Mouse (Mus musculus): Measurements from ENCODE around the gene Rcbtb2. TPM values are rescaled to one million over a fixed set of nuclear protein-coding genes. Genes with fewer than 3 reads are reported as not detected.

The Rcbtb2 gene
- polyA plus RNA-seq, 1 experiment from 2014 or later, result 110 TPM

DNA sequence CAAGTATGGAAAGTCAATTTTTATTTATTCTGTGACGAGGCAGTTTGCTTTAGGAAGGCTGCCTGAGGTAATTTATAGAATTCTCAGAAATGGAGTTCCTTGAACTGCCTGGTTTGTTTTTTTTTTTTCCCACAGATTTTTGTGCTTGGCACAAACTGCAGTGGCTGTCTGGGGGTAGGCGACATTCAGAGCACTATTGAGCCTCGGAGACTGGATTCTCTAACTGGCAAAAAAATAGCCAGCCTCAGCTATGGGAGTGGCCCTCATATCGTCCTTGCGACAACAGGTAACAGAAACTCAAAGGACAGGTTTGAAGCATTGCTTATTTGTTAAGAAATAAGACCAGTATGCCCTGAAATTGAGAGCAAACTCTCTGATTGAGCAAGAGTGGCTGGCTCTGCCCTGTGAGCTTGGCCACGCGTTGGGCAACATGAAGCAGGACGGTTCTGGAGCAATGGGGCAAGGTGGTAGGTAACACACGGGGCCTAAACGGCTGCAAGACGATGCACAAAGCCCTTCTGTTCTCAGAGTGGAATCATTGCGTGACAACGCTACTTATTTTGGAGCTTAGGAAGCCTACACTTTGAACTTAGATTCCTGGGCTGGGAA lies 39.5 kb downstream of the Rcbtb2 start:
- no peak for ATAC-seq (ENCODE audit: borderline replicate concordance, extremely low read depth, low FRiP score, low TSS enrichment)
- H3K4me2 ChIP-seq, result no peak overlapping the region
- H3K9ac ChIP-seq, result no peak overlapping the region
- 90% methylated on average over 13 of the region's 13 CpGs for whole genome bisulfite sequencing
- H3K4me3 ChIP-seq, result no peak overlapping the region
- peaks cover 67% of the 10 kb centered on the region for H3K36me3 ChIP-seq
- H3K27me3 ChIP-seq, result no peaks in the 10 kb centered on the region
- no peaks in the 10 kb centered on the region for H3K9me3 ChIP-seq
- H3K27ac ChIP-seq, result no peak overlapping the region
- H3K4me1 ChIP-seq, result no peaks in the 10 kb centered on the region

- ATAC-seq (ENCODE audit: borderline replicate concordance, extremely low read depth, low FRiP score, low TSS enrichment), result no peak
- no peaks in the 10 kb centered on the region for H3K9me3 ChIP-seq
- WGBS, result 90% methylated on average over 10 of the region's 10 CpGs
- H3K9ac ChIP-seq, result no peak overlapping the region
- H3K4me3 ChIP-seq, result no peak overlapping the region
- no peaks in the 10 kb centered on the region for H3K4me1 ChIP-seq
- no peak overlapping the region for H3K4me2 ChIP-seq
- no peaks in the 10 kb centered on the region for H3K27me3 ChIP-seq
- H3K27ac ChIP-seq, result no peak overlapping the region
- H3K36me3 ChIP-seq, result peaks cover 72% of the 10 kb centered on the region
Observed at GRCm38 (mm10) chr14:73163363-73163998, 40.6 kb downstream of the Rcbtb2 start.

DNA sequence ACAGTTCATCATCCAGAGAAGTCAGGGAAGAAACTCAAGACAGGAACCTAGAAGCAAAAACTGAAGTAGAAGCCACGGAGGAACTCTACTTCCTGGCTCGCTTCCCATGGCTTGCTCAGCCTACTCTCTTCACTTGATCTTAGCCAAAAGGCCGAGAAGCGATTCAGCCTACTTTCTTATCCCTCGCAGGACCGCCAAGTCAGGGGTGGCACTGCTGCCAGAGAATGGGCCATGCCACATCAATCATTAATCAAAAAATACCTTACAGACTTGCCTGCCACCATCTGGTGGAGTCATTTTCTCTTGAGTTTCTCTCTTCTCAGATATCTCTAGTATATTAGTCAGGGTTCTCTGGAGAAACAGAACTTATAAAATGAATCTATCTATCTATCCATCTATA lies 42.3 kb downstream of the Rcbtb2 start:
- no peak overlapping the region for H3K4me3 ChIP-seq
- H3K27ac ChIP-seq, result no peak overlapping the region
- H3K4me1 ChIP-seq, result no peaks in the 10 kb centered on the region
- ATAC-seq (ENCODE audit: borderline replicate concordance, extremely low read depth, low FRiP score, low TSS enrichment), result no peak
- no peak overlapping the region for H3K4me2 ChIP-seq
- H3K9me3 ChIP-seq, result no peaks in the 10 kb centered on the region
- H3K27me3 ChIP-seq, result no peaks in the 10 kb centered on the region
- no peak overlapping the region for H3K9ac ChIP-seq
- 91% methylated on average over 6 of the region's 6 CpGs for WGBS
- H3K36me3 ChIP-seq, result peaks cover 76% of the 10 kb centered on the region

GRCm38 (mm10) chr14:73168605-73169004 lies 45.8 kb downstream of the Rcbtb2 start:
- H3K4me3 ChIP-seq, result no peak overlapping the region
- peaks cover 72% of the 10 kb centered on the region for H3K36me3 ChIP-seq
- no peak overlapping the region for H3K4me2 ChIP-seq
- WGBS, result 83% methylated on average over 6 of the region's 6 CpGs
- H3K9me3 ChIP-seq, result no peaks in the 10 kb centered on the region
- no peak overlapping the region for H3K9ac ChIP-seq
- H3K27ac ChIP-seq, result no peak overlapping the region
- no peaks in the 10 kb centered on the region for H3K27me3 ChIP-seq
- no peaks in the 10 kb centered on the region for H3K4me1 ChIP-seq
- ATAC-seq (ENCODE audit: borderline replicate concordance, extremely low read depth, low FRiP score, low TSS enrichment), result no peak

- WGBS, result 91% methylated on average over 13 of the region's 13 CpGs
- H3K4me2 ChIP-seq, result no peak overlapping the region
- H3K4me1 ChIP-seq, result no peaks in the 10 kb centered on the region
- no peaks in the 10 kb centered on the region for H3K27me3 ChIP-seq
- no peak overlapping the region for H3K9ac ChIP-seq
- no peak overlapping the region for H3K4me3 ChIP-seq
- H3K27ac ChIP-seq, result no peak overlapping the region
- ATAC-seq (ENCODE audit: borderline replicate concordance, extremely low read depth, low FRiP score, low TSS enrichment), result no peak
- no peaks in the 10 kb centered on the region for H3K9me3 ChIP-seq
- peaks cover 63% of the 10 kb centered on the region for H3K36me3 ChIP-seq
Observed at GRCm38 (mm10) chr14:73169926-73170844, 47.3 kb downstream of the Rcbtb2 start.

GRCm38 (mm10) chr14:73172196-73173011 lies 49.6 kb downstream of the Rcbtb2 start:
- no peak overlapping the region for H3K27ac ChIP-seq
- no peaks in the 10 kb centered on the region for H3K27me3 ChIP-seq
- ATAC-seq (ENCODE audit: borderline replicate concordance, extremely low read depth, low FRiP score, low TSS enrichment), result no peak
- H3K4me3 ChIP-seq, result no peak overlapping the region
- no peaks in the 10 kb centered on the region for H3K4me1 ChIP-seq
- H3K9ac ChIP-seq, result no peak overlapping the region
- WGBS, result 77% methylated on average over 12 of the region's 12 CpGs
- H3K36me3 ChIP-seq, result peaks cover 67% of the 10 kb centered on the region
- no peak overlapping the region for H3K4me2 ChIP-seq
- no peaks in the 10 kb centered on the region for H3K9me3 ChIP-seq

DNA sequence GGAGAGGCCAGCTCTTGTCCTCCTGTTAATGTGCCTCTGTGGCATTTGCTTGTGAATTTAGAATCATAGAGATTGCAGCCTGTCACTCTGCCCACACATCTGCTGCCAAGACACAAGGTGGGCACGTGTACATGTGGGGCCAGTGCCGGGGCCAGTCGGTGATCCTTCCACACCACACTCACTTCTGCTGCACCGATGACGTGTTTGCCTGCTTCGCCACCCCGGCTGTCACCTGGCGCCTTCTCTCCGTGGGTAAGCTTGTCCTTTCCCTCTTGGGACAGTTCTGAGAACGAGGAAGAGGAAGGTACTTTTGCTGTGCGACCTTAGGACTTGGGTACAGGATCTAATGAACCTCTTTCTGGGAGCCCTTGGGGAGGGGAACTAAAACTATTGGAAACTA lies 50.8 kb downstream of the Rcbtb2 start:
- peaks cover 67% of the 10 kb centered on the region for H3K36me3 ChIP-seq
- H3K9ac ChIP-seq, result no peak overlapping the region
- no peak for ATAC-seq (ENCODE audit: borderline replicate concordance, extremely low read depth, low FRiP score, low TSS enrichment)
- H3K27me3 ChIP-seq, result no peaks in the 10 kb centered on the region
- H3K4me2 ChIP-seq, result no peak overlapping the region
- H3K4me3 ChIP-seq, result no peak overlapping the region
- H3K4me1 ChIP-seq, result no peaks in the 10 kb centered on the region
- no peak overlapping the region for H3K27ac ChIP-seq
- H3K9me3 ChIP-seq, result no peaks in the 10 kb centered on the region
- 87% methylated on average over 11 of the region's 11 CpGs for WGBS

DNA sequence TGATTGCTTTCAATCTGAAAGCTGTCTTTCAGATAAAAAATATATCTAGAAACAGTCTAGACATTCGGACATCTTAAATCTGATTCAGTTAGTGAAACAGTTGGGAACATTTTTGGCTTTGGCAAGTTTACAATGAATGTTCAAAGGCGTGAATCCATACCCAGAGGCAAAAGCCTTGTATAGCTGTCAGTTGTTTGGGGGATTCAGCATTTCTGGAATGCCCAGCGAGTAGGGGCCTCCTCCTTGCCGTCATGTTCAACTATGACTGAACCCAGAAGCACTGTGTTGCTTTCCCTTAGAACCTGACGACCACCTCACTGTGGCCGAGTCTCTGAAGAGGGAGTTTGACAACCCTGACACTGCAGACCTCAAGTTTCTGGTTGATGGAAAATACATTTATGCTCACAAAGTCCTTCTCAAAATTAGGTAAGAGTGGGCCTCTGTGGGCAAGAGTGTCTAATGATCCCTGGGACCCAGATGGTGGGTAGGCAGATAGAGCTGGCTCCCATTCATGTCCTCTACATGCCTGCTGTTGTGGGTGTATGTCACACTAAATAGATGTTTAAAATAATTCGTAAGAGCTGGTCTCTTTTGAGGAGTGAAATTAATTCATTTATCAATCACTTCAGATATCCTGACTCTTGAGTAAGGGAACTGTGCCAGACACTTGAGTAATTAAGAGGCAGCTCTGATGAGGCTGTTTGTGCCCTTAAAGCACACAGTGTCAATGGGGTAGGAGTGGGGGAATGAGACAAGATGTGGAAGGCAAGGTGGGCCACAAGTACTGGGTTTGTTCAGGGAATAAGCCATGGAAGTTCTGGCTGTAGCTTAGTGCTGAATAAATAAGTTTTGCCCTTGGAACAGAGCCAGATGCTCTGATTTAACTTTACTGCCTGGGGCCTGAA lies 51.5 kb downstream of the Rcbtb2 start:
- Histone ChIP-seq H3K27ac (no peak overlapping the region), H3K27me3 (no peaks in the 10 kb centered on the region), H3K9me3 (no peaks in the 10 kb centered on the region), H3K4me1 (no peaks in the 10 kb centered on the region), H3K4me3 (no peak overlapping the region), H3K36me3 (peaks cover 71% of the 10 kb centered on the region), H3K4me2 (no peak overlapping the region), H3K9ac (no peak overlapping the region)
- no peak for ATAC-seq (ENCODE audit: borderline replicate concordance, extremely low read depth, low FRiP score, low TSS enrichment)
- 70% methylated on average over 7 of the region's 7 CpGs for WGBS

DNA sequence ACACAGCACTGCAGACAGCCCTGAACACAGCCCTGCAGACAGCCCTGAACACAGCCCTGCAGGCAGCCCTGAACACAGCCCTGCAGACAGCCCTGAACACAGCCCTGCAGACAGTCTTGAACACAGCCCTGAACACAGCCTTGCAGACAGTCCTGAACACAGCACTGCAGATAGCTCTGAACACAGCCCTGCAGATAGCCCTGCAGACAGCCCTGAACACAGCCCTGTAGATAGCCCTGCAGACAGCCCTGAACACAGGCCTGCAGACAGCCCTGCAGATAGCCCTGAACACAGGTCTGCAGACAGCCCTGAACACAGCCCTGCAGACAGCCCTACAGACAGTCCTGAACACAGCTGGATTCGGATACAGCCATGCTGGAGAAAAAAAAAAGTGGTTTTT lies 52.2 kb downstream of the Rcbtb2 start:
- H3K27me3 ChIP-seq, result no peaks in the 10 kb centered on the region
- H3K4me2 ChIP-seq, result no peak overlapping the region
- H3K36me3 ChIP-seq, result peaks cover 68% of the 10 kb centered on the region
- H3K27ac ChIP-seq, result no peak overlapping the region
- ATAC-seq (ENCODE audit: borderline replicate concordance, extremely low read depth, low FRiP score, low TSS enrichment), result no peak
- H3K4me1 ChIP-seq, result no peaks in the 10 kb centered on the region
- no peak overlapping the region for H3K9ac ChIP-seq
- no peak overlapping the region for H3K4me3 ChIP-seq
- no peaks in the 10 kb centered on the region for H3K9me3 ChIP-seq
- 92% methylated on average over 1 of the region's 1 CpGs for WGBS

- H3K4me1 ChIP-seq, result peaks cover 4% of the 10 kb centered on the region; the same call in 1 of the 2 replicates
- H3K4me2 ChIP-seq, result no peak overlapping the region
- no peaks in the 10 kb centered on the region for H3K27me3 ChIP-seq
- ATAC-seq (ENCODE audit: borderline replicate concordance, extremely low read depth, low FRiP score, low TSS enrichment), result no peak
- no peak overlapping the region for H3K9ac ChIP-seq
- no peaks in the 10 kb centered on the region for H3K9me3 ChIP-seq
- H3K4me3 ChIP-seq, result no peak overlapping the region
- WGBS, result 75% methylated on average over 6 of the region's 6 CpGs
- peaks cover 64% of the 10 kb centered on the region for H3K36me3 ChIP-seq
- H3K27ac ChIP-seq, result no peak overlapping the region
Observed at GRCm38 (mm10) chr14:73175814-73176213, 53.0 kb downstream of the Rcbtb2 start.

- no peak overlapping the region for H3K27ac ChIP-seq
- ATAC-seq (ENCODE audit: borderline replicate concordance, extremely low read depth, low FRiP score, low TSS enrichment), result no peak
- no peak overlapping the region for H3K4me3 ChIP-seq
- no peaks in the 10 kb centered on the region for H3K9me3 ChIP-seq
- no peaks in the 10 kb centered on the region for H3K27me3 ChIP-seq
- peaks cover 60% of the 10 kb centered on the region for H3K36me3 ChIP-seq
- H3K4me1 ChIP-seq, result peaks cover 6% of the 10 kb centered on the region; the same call in 1 of the 2 replicates
- no peak overlapping the region for H3K9ac ChIP-seq
- no peak overlapping the region for H3K4me2 ChIP-seq
- WGBS, result 77% methylated on average over 5 of the region's 5 CpGs
Observed at GRCm38 (mm10) chr14:73176266-73176665, 53.4 kb downstream of the Rcbtb2 start.
